Mouse (Mus musculus) retina, adult 2 months (tissue): ENCODE results near the gene Ccnt2.

ENCODE experiments used
- DNase-seq: peaks from one replicate; pipeline ENCODE4 v3.0.0-alpha.2; 2012; ENCODE audit warnings: low read depth, low spot score

The Ccnt2 gene

GRCm38 (mm10) chr1:127793459-127793858 is 19.5 kb downstream of the Ccnt2 start:
- no peak for DNase-seq

GRCm38 (mm10) chr1:127795087-127795769 is 21.3 kb downstream of the Ccnt2 start:
- no peak for DNase-seq

GRCm38 (mm10) chr1:127796341-127796740 is 22.4 kb downstream of the Ccnt2 start:
- DNase-seq, result no peak

GRCm38 (mm10) chr1:127796752-127797151 is 22.8 kb downstream of the Ccnt2 start:
- DNase-seq, result no peak

GRCm38 (mm10) chr1:127802916-127803315 is 29.0 kb downstream of the Ccnt2 start:
- DNase-seq, result no peak

- DNase-seq, result no peak
Observed at GRCm38 (mm10) chr1:127808671-127809070, 34.7 kb downstream of the Ccnt2 start.

- DNase-seq, result no peak
Observed at GRCm38 (mm10) chr1:127812929-127813328, 39.0 kb downstream of the Ccnt2 start.

- DNase-seq, result no peak
Observed at GRCm38 (mm10) chr1:127816381-127816780, 42.4 kb downstream of the Ccnt2 start.

- DNase-seq, result peak; percentile 43
Observed at GRCm38 (mm10) chr1:127827325-127827724, 53.4 kb downstream of the Ccnt2 start.

- DNase-seq, result no peak
Observed at GRCm38 (mm10) chr1:127830215-127830921, 56.4 kb downstream of the Ccnt2 start.

GRCm38 (mm10) chr1:127833714-127834113 is 59.8 kb downstream of the Ccnt2 start:
- DNase-seq, result no peak

- no peak for DNase-seq
Observed at GRCm38 (mm10) chr1:127834202-127834601, 60.2 kb downstream of the Ccnt2 start.

- no peak for DNase-seq
Observed at GRCm38 (mm10) chr1:127836619-127837018, 62.7 kb downstream of the Ccnt2 start.

GRCm38 (mm10) chr1:127838602-127839001 is 64.6 kb downstream of the Ccnt2 start:
- DNase-seq, result no peak

- DNase-seq, result no peak
Observed at GRCm38 (mm10) chr1:127845472-127845871, 71.5 kb downstream of the Ccnt2 start.

- DNase-seq, result no peak
Observed at GRCm38 (mm10) chr1:127850075-127850610, 76.2 kb downstream of the Ccnt2 start.

- DNase-seq, result no peak
Observed at GRCm38 (mm10) chr1:127854486-127855222, 80.7 kb downstream of the Ccnt2 start, which contains the start of gene Map3k19. Gene Map3k19 (minus strand): TSS chr1:127855031.
